Mouse (Mus musculus) bone marrow, adult 2 months (tissue): ENCODE data around the gene Pip4k2a.

Source experiments
- CTCF ChIP-seq: fragments of 200-500 bp; IDR thresholded peaks from 2 replicates; pipeline ENCODE4 v1.5.1; 2011; ENCODE audit warnings: low read length, control low read depth; ENCODE audit not compliant: control insufficient read depth, insufficient read depth
- POLR2A ChIP-seq: fragments of 200-500 bp; IDR thresholded peaks from 2 replicates; pipeline ENCODE4 v1.6.1; 2011; ENCODE audit warnings: low read depth, mild to moderate bottlenecking, control low read depth, low read length, borderline replicate concordance; ENCODE audit not compliant: control insufficient read depth

- TF ChIP-seq POLR2A (no peak), CTCF (no peak)
Measured at GRCm38 (mm10) chr2:18957459-18957858, 40.5 kb downstream of the Pip4k2a start.
